Mouse (Mus musculus) limb, embryonic 11.5 days (tissue): Measurements from ENCODE around the gene H2-Oa. TPM values are rescaled to one million over a fixed set of nuclear protein-coding genes. Genes with fewer than 3 reads are reported as not detected.

ENCODE experiments used
- ATAC-seq: fragments of 200-750 bp; cut with Nextera tagmentation; 2 replicates; pipeline ENCODE4 v1.8.0; 2017; ENCODE audit warnings: low read depth; ENCODE audit not compliant: insufficient number of reproducible peaks, low FRiP score, low TSS enrichment
- DNase-seq: peaks from one replicate; pipeline ENCODE4 v3.0.0-alpha.2; 2015; ENCODE audit warnings: low spot score
- H3K27ac ChIP-seq: fragments of 300-500 bp; sonication (generic); replicated peaks from 2 replicates; pipeline ENCODE4 v1.5.1; 2014; ENCODE audit warnings: low read depth, mild to moderate bottlenecking, low read length
- H3K27me3 ChIP-seq: fragments of 300-500 bp; sonication (generic); 2 replicates; pipeline ENCODE4 v1.6.1; 2014; ENCODE audit warnings: mild to moderate bottlenecking, low read length, mixed read lengths; ENCODE audit not compliant: control insufficient read depth, insufficient read depth
- H3K36me3 ChIP-seq: fragments of 300-500 bp; sonication (generic); 2 replicates; pipeline ENCODE4 v1.6.1; 2014; ENCODE audit warnings: mild to moderate bottlenecking, low read length, moderate library complexity, mixed read lengths; ENCODE audit not compliant: control insufficient read depth, insufficient read depth
- H3K4me1 ChIP-seq: fragments of 300-500 bp; sonication (generic); 2 replicates; pipeline ENCODE4 v1.6.1; 2014; ENCODE audit warnings: low read length, mixed read lengths; ENCODE audit not compliant: control insufficient read depth, insufficient read depth
- H3K4me2 ChIP-seq: fragments of 300-500 bp; sonication (generic); 2 replicates; pipeline ENCODE4 v1.6.1; 2014; ENCODE audit warnings: low read depth, mild to moderate bottlenecking, moderate library complexity; ENCODE audit not compliant: severe bottlenecking
- H3K4me3 ChIP-seq: fragments of 300-500 bp; sonication (generic); 2 replicates; pipeline ENCODE4 v1.5.1; 2014; ENCODE audit warnings: low read depth, low read length
- H3K9ac ChIP-seq: fragments of 300-500 bp; sonication (generic); 2 replicates; pipeline ENCODE4 v1.6.1; 2014; ENCODE audit warnings: mild to moderate bottlenecking, low read length
- H3K9me3 ChIP-seq: fragments of 300-500 bp; sonication (generic); 2 replicates; pipeline ENCODE4 v1.6.1; 2016; ENCODE audit warnings: low read length; ENCODE audit not compliant: control insufficient read depth
- WGBS: fragments of 180-500 bp; shearing (Covaris S2); extraction: QIAGEN DNeasy Blood & Tissue Kit; methylation state at CpG from one replicate; pipeline ENCODE4 v1.1.7; 2014; 5-methylcytosine and 5-hydroxymethylcytosine counted together
- polyA plus RNA-seq: library from polyadenylated mRNA; unstranded; fragments of >200 nt; fragmentation: Nextera tagmentation; extraction: Ambion mirVana; gene quantifications from 2 replicates; pipeline ENCODE4 v1.2.1, GENCODE M21; 2014

Gene H2-Oa
- polyA plus RNA-seq, 1 experiment from 2014 or later: 0.55 TPM

GRCm38 (mm10) chr17:34121172-34121878 is 29.2 kb downstream of the H2-Oa start:
- H3K9me3 ChIP-seq: no peaks in the 10 kb centered on the region
- WGBS: under 1% methylated on average over 35 of the region's 35 CpGs
- peak; percentile 55 for ATAC-seq

GRCm38 (mm10) chr17:34121879-34122187 is 29.7 kb downstream of the H2-Oa start:
- peak overlapping the region; percentile 82 for H3K4me2 ChIP-seq
- DNase-seq (peak; percentile 82), ATAC-seq (peak; percentile 10; the same call in 1 of the 2 replicates)
- no peaks in the 10 kb centered on the region for H3K27me3 ChIP-seq
- 0% methylated on average over 8 of the region's 10 CpGs for WGBS
- H3K9ac ChIP-seq: peak overlapping the region; percentile 98
- peaks cover 12% of the 10 kb centered on the region for H3K4me1 ChIP-seq
- peaks cover 11% of the 10 kb centered on the region for H3K36me3 ChIP-seq
- no peaks in the 10 kb centered on the region for H3K9me3 ChIP-seq
- peak overlapping the region; percentile 99 for H3K4me3 ChIP-seq
- H3K27ac ChIP-seq: peak overlapping the region; percentile 100

More at GRCm38 (mm10) chr17:34121172-34121878, 29.2 kb downstream of the H2-Oa start:
- DNase-seq: peak; percentile 91
- Histone ChIP-seq H3K27me3 (no peaks in the 10 kb centered on the region), H3K4me2 (peak overlapping the region; percentile 82), H3K36me3 (peaks cover 15% of the 10 kb centered on the region), H3K9ac (peak overlapping the region; percentile 98), H3K4me3 (peak overlapping the region; percentile 99), H3K4me1 (peaks cover 14% of the 10 kb centered on the region), H3K27ac (peak overlapping the region; percentile 100)

DNA sequence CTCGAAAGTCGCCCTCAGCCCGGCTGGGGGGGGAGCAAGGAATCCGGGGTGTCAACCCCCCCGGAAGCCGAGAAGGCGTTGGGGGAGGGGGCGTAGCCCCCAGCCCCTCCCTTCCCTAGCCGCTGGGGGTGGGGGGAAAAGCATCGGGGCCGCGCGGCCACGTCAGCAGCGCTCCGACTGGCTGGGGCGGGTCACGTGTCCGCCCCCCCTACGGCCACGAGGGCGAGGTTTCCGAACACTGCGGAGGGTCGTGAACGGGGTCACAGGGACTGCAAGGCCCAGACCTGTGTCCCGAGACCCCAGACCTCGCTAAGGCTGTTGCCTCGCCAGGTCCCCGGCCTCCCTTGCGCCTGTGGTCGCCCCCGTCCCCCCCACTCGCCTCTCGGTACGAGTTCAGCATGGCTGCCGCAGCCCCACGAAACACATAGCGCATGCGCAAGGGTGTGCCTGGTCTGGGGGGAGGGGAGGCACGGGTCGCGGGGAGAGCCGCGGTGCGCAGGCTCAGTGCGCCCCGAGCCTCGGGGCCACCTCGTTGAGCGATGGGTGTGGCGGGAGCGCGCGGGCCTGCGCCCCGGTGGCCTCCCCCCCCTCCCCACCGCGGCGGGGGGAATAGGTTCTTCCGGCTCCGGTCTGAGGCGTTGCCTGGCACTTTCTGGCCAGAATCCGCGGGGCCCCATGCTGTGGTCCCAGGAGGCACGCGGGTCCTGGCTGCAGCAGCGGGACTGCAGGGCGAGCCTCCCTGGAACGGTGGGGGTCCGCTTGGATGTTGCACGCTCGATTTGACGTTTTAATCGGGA is 30.2 kb downstream of the H2-Oa start, which contains the start of gene Brd2:
Brd2 (minus strand) TSS at position 447 of the 797 bp plus-strand sequence.
- Histone ChIP-seq H3K9me3 (no peaks in the 10 kb centered on the region), H3K36me3 (peaks cover 6% of the 10 kb centered on the region; the same call in 1 of the 2 replicates), H3K9ac (peak within 1 kb of the TSS; percentile 98), H3K27ac (peak within 1 kb of the TSS; percentile 100), H3K4me3 (peak within 1 kb of the TSS; percentile 99), H3K4me2 (peak within 1 kb of the TSS; percentile 82), H3K4me1 (peaks cover 13% of the 10 kb centered on the region), H3K27me3 (no peaks in the 10 kb centered on the region)
- DNase-seq (peak; percentile 98), ATAC-seq (peak; percentile 35)
- 0% methylated on average over 64 of the region's 75 CpGs for WGBS

- no peaks in the 10 kb centered on the region for H3K27me3 ChIP-seq
- peaks cover 18% of the 10 kb centered on the region for H3K4me1 ChIP-seq
- DNase-seq (no peak), ATAC-seq (no peak)
- 3% methylated on average over 7 of the region's 7 CpGs for WGBS
- H3K9ac ChIP-seq: peak overlapping the region; percentile 98
- peak overlapping the region; percentile 99 for H3K4me3 ChIP-seq
- H3K4me2 ChIP-seq: peak overlapping the region; percentile 82
- peaks cover 6% of the 10 kb centered on the region; the same call in 1 of the 2 replicates for H3K36me3 ChIP-seq
- H3K9me3 ChIP-seq: no peaks in the 10 kb centered on the region
- peak overlapping the region; percentile 100; the same call in 1 of the 2 replicates for H3K27ac ChIP-seq
These were observed 31.0 kb downstream of the H2-Oa start for GRCm38 (mm10) chr17:34123111-34123510.

- peak overlapping the region; percentile 82 for H3K4me2 ChIP-seq
- peak overlapping the region; percentile 100; the same call in 1 of the 2 replicates for H3K27ac ChIP-seq
- H3K9ac ChIP-seq: peak overlapping the region; percentile 98
- H3K27me3 ChIP-seq: no peaks in the 10 kb centered on the region
- H3K4me3 ChIP-seq: peak overlapping the region; percentile 99
- no peaks in the 10 kb centered on the region for H3K9me3 ChIP-seq
- WGBS: 19% methylated on average over 2 of the region's 2 CpGs
- peaks cover 3% of the 10 kb centered on the region; the same call in 1 of the 2 replicates for H3K36me3 ChIP-seq
- peaks cover 20% of the 10 kb centered on the region for H3K4me1 ChIP-seq
- ATAC-seq (no peak), DNase-seq (no peak)
These were observed 31.4 kb downstream of the H2-Oa start for GRCm38 (mm10) chr17:34123518-34123917.

DNA sequence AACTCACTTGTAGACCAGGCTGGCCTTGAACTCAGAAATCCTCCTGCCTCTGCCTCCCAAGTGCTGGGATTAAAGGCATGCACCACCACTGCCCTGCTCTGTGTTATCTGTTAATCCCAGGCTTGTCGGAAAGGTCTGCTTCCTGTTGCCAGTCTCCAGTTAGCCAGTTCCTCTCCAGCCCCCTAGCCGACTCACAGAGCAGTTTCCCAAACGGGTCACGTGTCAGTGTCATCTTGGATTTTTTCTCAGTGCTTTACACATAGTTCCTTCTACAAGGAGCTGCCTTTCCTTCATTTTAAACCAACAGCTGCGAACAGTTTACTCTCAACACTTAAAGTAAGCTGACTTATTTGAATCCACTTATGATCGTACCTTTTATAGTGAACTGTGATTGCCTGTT is 32.5 kb downstream of the H2-Oa start:
- H3K27ac ChIP-seq: no peak overlapping the region
- ATAC-seq (no peak), DNase-seq (no peak)
- no peaks in the 10 kb centered on the region for H3K9me3 ChIP-seq
- no peak overlapping the region for H3K4me2 ChIP-seq
- WGBS: 86% methylated on average over 6 of the region's 6 CpGs
- peaks cover 28% of the 10 kb centered on the region for H3K4me1 ChIP-seq
- no peak overlapping the region for H3K4me3 ChIP-seq
- H3K27me3 ChIP-seq: no peaks in the 10 kb centered on the region
- H3K9ac ChIP-seq: no peak overlapping the region
- no peaks in the 10 kb centered on the region for H3K36me3 ChIP-seq

GRCm38 (mm10) chr17:34126826-34127420 is 34.8 kb downstream of the H2-Oa start:
- no peak for DNase-seq
- no peak for ATAC-seq
- Histone ChIP-seq H3K9me3 (no peaks in the 10 kb centered on the region), H3K4me3 (no peak overlapping the region), H3K4me2 (no peak overlapping the region), H3K27ac (no peak overlapping the region), H3K4me1 (peaks cover 28% of the 10 kb centered on the region), H3K27me3 (no peaks in the 10 kb centered on the region), H3K36me3 (no peaks in the 10 kb centered on the region), H3K9ac (no peak overlapping the region)
- WGBS: 45% methylated on average over 9 of the region's 9 CpGs

GRCm38 (mm10) chr17:34127475-34127874 is 35.3 kb downstream of the H2-Oa start:
- Histone ChIP-seq H3K27me3 (no peaks in the 10 kb centered on the region), H3K4me1 (peaks cover 28% of the 10 kb centered on the region), H3K9me3 (no peaks in the 10 kb centered on the region), H3K27ac (no peak overlapping the region), H3K36me3 (no peaks in the 10 kb centered on the region), H3K9ac (no peak overlapping the region), H3K4me2 (no peak overlapping the region), H3K4me3 (no peak overlapping the region)
- DNase-seq (no peak), ATAC-seq (no peak)
- WGBS: 25% methylated on average over 6 of the region's 6 CpGs
